Mouse (Mus musculus): ENCODE data around the gene Zfr.
A peak's percentile ranks its signal among the peaks of the same experiment; 100 is the strongest.

Gene Zfr

DNA sequence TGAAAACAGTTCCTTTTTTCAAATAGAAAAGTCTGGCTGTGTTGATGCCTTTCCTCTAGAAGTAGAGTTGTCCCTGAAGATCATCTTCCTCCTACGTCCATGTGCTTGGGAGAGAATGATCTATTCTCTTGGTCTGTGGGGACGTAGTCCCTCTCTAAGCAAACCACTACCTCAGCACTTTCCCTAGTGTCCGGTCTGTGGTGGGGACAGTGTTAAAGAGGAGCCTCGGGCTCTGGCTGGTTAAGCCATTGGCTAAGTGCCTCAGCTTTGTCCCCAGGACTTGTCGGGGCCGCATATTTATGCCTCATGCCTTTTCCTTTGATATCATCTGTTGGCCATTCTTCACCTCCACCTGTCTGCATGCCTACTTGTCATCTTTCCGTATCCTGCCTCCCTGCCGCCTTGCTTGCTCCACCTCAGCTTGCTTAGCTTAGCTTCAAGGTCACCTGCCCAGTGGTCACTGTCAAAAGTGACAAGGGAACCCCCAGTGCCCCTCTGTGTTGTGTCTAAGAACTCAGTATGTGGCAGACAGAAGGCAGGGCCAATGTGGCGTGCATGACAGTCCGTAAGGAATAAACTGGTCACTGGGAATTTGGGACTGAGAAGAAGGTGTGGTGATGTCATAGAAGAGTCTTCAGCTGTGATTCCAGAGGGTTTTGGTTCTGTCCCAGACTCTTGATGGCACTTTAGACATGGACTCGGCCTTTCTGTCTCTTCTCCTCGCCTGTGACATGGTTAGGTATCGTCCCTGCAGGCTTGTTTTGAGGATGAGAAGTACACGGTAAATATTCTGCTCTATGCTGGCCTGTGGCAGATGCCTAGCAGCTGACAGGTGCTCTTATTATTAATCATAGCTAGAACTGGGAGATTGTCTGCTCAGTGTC lies 97.1 kb downstream of the Zfr start:
- DNase-seq (ENCODE audit: low read depth, low spot score), result no peak

DNA sequence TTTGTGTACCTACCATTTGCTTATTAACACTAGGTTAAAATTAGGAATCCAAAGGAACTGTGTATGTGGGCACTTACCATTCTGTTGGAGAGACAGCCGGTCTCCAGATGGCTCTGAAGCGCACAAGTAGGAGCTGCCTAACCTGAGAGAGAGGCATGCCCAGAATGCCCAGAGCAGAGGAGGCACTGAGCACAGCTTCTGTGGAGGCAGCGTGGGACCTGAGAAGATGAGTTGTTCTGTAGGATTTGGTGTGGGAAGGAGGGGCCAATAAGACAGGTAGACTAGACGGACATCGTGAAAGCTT lies 97.7 kb downstream of the Zfr start:
- no peak for DNase-seq (ENCODE audit: low read depth, low spot score)

DNA sequence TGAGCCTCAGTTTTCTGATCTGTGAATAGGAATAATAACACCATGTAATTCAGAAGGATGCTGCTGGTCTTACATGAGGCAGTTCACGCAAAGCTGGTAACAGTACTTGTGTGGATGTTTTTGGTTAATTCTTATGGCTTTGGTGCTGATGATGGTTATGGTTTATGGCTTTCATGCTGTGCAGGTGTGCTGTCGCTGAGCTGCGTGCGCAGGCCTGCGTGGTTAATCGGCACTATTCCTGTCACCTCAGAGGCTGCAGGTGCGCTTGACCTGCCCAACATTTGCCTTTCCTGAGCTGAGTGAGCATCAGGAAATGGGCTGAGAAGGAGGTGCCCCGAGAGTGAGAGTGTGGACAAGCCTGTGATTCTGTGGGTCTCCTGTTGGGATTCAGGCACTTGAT lies 98.5 kb downstream of the Zfr start:
- DNase-seq (ENCODE audit: low read depth, low spot score), result no peak

DNA sequence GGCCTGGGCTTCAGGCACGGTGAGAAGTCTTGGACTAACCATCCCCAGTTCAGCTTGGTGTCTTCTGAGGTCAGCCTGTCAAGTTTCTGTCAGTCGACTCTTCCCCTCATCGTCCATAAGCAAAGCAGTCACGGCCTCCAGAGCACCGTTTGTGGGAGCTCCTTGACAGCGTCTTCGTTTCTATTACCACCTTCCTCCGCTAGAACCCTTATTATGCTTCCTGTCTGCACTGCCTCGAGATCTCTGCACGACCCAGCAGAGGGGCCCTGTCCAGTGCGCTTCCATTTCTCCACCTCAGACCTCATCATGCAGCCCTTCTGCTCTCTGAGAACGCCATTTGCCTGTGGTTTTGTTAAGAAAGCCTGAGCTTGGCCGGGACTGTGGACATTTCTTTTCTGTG lies 99.2 kb downstream of the Zfr start:
- DNase-seq (ENCODE audit: low read depth, low spot score), result no peak

DNA sequence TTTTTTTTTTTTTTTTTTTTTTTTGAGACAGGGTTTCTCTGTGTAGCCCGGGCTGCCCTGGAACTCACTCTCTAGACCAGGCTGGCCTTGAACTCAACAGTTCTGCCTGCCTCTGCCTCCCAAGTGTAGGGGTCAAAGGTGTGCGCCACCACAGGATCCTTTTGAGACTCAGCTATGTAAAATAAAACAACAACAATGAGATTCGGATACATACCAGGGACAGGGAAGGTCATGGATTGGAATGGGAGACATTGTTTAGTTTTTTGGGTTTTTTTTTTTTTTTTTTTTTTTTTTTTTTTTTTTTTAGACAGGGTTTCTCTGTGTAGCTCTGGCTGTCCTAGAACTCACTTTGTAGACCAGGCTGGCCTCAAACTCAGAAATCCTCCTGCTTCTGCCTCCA lies 99.7 kb downstream of the Zfr start:
- peak; percentile 79 for DNase-seq (ENCODE audit: low read depth, low spot score)

DNA sequence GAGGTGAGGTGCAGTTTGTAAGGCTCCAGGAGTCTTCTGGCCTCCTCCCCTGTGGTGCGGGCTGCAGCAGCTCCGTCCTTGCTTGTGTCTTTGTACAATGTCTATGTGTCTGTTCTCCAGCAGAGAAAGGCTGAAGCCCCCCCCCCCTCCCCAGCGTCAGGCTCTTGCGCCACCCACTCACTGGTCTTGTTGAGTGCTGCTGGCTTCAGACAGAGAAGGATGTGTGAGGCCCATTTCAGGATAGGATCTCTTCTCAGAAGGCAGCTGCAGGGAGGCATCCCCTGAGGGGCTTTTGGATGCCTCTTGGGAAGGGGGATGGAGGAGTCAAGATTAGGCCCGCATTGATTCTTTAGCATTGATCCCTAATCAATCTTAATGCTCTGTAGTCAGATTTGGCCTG lies 100.2 kb downstream of the Zfr start:
- peak; percentile 75 for DNase-seq (ENCODE audit: low read depth, low spot score)

DNA sequence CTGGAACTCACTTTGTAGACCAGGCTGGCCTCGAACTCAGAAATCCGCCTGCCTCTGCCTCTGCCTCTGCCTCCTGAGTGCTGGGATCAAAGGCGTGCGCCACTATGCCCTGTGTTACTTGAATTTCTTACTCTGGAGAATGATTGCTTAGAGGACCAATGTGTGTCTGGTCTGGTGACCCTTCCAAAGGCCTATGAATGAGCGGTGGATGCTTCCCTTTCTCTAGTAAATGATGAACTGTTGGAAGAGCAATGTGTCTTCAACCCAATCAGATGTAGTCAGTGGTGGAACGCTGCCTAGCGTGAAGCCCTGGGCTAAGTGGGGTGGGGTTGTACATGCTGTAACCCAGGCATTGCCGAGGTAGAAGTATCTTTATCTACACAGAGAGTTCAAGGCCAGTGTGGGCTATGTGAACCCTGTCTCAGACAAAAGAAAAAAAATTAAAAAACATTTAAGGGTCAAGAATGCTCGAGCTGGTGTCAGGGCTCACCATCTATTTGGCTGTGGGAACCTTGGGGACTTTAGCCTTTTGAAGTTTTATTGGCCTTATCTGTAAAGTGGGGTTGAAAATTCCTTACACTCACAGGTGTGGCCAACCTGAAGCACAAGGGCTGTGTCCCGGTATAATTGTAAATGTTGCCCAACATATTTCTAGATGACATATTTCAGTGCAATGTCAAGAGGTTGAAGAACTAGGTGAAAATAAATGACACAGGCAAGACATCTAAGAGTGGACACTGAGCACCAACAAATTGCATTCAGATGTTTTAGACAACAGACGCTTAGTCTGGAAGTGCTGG lies 101.2 kb downstream of the Zfr start:
- no peak for DNase-seq (ENCODE audit: low read depth, low spot score)

DNA sequence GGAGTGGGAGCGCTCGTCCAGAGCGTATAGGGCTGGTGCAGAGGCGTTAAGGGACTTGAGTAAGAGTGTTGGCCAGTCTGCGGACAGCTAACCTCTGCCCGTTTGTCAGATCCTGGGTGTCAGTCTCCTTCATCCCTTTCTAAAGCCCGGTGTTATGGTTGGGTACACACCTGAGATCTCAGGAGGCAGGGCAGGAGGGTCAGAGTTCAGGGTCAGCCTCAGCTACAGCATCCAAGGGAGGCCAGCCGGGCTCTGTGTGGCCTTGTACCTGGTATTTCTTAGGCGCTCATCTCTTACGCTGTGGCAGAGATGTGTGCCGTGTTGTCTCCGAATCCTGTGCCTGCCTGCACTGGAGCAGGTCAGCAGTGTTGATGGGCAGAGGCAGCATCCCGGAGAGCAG lies 103.5 kb downstream of the Zfr start:
- no peak for DNase-seq (ENCODE audit: low read depth, low spot score)

DNA sequence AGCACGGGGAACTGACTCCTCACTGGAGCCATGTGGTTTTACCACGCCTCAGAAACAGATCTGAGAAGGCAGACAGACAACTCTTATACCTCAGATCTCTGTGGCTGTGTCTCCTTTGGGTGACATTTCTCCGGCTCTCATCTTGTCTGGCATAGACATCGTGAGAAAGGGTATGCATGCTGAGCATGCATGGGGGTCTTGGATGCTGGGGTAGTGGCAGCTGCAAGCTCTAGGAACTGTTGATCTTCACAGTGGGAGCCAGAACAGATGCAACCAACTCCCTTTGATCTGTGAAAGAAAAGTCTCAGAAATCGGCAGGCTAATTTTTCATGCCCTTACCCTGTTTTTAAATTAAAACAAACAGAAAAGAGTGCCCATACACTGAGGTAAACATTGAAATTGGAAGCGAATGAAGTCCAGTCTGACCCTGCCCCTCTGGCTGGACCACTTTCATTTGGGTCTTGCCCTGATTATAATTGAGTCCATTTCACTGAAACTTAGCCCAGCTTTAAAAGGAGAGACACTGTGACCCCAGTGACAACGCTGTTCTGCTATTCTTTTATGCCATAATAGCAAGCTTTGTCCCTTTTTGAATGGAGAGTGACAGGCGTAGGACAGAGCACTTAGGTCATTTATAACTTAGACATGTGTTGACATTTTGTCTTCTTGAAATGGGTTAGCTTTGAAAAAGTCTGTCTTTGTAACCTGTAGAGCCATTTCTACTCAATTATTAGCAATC lies 105.1 kb downstream of the Zfr start:
- no peak for DNase-seq (ENCODE audit: low read depth, low spot score)

DNA sequence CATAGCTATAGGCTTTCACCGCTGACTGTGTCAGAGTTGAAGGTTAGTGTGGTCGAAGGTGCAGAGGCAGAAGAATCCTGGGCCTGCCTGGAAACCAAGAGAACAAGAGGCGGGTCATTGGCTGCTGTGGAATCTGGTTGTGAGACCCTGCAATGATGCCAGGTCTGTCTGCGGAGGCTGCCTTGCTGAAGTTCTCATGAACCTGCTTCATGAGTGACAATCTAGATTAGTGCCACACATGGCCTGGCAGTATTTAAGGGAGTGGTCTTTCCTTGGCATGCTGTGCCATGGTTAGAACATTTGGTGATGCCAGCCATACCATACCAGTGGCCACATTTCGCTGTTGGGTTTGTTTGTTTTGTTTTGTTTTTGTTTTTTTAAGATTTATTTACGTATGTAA lies 105.8 kb downstream of the Zfr start:
- no peak for DNase-seq (ENCODE audit: low read depth, low spot score)

DNA sequence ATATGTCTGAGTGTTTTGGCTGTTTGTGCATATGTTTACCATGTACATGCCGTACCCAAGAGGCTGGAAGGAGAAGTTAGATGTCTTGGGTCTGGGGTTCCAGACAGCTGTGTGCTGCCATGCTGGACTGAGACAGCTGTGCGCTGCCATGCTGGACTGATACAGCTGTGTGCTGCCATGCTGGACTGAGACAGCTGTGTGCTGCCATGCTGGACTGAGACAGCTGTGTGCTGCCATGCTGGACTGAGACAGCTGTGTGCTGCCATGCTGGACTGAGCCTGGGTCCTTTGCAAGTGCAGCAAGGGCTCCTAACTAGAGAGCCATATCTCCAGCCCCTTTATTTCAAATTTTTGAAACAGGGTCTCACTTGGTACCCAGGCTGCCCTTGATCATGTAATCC lies 106.6 kb downstream of the Zfr start:
- no peak for DNase-seq (ENCODE audit: low read depth, low spot score)

DNA sequence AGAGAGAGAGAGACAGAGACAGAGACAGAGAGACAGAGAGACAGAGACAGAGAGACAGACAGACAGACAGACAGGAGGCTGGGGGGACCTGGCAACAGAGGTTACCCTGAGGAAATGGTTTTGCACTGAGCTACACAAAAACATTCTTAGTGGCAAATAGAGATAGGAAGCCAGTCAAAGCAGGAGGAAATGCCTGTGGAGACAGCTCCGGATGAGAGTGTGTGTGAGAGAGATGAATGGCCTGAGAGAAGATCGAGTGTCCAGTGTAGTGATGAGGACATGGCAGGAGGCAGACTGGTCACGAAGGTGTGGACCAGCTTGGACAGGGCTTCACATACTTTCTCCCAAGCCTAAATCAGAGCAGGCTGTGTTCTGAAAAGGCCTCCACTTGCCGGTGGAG lies 107.4 kb downstream of the Zfr start:
- DNase-seq (ENCODE audit: low read depth, low spot score), result no peak

DNA sequence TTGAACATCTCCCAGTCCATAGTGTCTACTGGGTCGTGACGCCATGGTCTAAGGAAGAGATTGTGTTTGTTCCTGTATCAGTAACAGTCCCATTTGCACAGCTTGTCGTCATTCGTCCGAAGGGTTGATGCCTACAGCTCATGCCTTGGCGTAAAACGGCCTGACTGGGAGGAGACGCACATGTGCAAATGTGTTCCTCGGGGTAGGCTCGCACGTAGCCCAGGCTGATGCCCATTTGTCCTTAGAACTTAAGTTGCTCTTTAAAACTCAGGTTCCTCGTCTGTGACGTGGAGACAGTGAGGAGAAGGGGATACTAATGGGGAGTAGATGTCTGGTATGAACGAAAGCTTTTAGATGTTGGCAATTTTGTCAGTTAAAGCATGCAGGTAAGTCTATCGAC lies 109.3 kb downstream of the Zfr start:
- no peak for DNase-seq (ENCODE audit: low read depth, low spot score)

DNA sequence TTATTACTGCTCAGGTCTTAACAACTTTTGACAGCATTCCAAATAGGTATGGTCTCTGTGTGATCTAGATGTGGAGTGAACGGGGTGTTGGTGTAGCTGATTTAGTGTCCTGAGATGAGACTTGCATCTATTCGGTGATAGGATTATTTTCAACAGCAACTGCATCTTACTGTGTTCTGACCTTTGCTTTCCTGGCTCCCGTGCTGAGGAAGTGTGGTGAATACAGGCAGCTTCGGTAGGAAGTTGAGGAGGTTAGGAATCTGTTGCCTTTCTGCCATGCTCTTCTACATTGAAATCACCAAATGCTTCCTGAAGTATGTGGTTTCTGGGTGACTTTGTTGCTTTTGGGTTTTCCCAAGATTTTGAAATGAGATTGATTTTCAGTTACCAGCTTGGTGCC lies 109.7 kb downstream of the Zfr start:
- DNase-seq (ENCODE audit: low read depth, low spot score), result no peak

DNA sequence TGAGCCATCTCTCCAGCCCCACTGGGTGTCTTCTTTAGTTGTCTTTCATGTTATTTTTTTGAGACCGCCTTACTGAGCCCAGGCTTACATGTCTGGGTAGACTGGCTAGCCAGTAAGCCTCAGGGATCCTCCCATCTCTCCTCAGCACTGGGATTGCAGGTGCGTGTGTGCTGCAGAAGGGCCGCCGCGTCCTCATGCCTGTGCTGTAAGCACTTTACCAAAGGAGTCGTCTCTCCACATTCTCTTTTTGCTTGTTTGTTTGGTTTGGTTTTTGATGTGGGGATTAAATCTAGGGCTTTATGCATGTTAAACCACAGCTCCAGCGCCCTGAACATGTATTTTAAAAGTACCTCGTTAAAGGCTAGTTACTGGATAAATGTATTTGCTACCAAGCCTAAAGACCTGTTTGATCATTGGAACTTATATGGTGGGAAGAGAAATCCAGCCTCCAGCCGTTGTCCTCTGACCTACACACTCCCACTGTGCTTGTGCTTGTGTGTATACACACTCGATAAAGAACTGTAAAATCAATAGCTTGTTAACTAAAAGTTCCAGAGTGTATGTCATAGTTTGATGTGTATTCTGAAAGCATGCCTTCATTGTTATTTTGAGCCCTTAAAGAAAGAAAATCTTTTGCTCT lies 112.1 kb downstream of the Zfr start:
- DNase-seq (ENCODE audit: low read depth, low spot score), result no peak

DNA sequence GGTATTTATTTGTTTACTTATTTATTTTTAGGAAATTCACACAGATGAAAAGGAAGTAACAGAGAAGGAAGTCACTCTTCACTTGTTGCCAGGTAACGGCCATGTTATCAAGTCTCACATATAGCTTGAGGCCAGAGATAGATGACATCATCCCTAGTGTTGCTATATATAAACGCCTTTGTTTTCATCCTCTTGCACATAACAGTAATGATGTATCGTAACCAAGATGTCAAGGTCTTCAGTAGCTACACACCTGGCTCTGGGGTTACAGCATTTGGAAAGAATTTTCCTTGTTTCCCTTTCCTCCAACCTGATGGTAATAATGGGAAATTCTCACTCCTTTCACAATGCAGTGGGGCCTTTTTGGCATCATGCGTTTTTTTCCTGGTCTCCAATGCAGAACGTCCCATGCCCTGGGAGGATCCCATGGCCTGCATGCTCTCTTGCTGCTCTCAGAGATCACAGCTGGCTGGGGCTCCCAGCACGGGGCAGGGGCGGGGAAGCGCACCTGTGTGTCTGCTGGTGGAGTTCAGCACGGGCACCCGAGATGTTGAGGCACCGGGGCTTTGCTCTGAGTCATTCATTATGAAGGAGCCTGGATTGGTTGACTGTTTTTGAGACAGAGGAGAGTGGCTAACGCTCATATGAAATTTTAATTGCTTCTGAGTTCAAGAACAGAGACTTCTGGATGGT lies 112.8 kb downstream of the Zfr start:
- DNase-seq (ENCODE audit: low read depth, low spot score), result peak; percentile 53

DNA sequence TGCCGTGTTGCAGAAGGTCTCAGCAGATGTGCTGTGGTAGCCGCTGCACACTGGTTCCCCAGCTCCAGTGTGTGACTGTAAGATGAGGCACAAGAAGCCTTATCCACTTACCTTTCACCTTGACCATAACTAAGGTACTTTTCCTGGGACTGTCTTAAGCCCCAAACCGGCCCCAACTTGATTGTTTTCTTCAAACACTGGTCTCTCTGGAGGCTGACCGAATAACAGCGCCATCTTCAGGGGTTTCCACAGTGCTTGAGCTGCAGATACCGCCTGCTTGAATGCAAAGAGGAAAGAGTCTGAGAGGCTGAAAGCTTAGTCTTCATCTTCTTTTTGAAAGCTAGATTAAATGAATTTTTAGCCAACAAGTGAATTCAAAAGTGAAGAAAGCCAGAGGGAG lies 113.8 kb downstream of the Zfr start:
- DNase-seq (ENCODE audit: low read depth, low spot score), result peak; percentile 63

DNA sequence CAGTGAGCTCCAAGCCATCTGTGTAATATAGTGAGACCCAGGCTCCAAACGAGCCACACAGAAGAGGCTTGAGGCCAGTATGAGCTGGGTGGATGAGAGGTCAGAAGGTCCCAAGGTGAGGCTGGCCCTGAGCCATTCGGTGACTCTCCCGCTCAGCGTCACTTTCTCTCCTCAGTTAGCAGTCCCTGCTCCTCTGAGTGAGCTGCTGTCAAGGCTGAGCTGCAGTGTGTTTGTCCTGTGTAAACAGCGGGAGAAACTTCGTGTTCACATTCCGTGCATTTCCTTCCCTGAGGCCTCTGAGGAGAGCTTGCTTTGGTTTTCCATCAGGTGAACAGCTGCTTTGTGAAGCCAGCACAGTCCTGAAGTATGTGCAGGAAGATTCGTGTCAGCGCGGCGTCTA lies 114.8 kb downstream of the Zfr start:
- peak; percentile 71 for DNase-seq (ENCODE audit: low read depth, low spot score)

DNA sequence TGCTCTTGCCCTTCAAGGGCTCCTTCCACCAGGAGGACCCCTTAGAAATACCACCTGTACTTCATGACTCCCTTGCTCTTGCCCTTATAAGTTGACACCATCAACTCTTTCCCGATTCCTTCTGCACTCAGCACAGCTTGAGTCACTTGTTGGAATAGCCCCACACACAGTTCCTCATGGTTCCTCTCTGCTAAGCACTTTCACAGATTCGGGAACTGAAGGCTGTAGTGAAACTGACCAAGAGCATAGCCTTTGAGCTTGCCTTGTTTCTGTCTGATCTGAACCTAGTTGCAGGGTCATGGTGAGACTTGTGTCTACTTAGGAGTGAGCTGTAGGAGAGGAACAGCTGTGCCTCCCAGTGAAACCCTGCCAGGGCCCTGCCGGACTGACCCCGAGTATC lies 115.4 kb downstream of the Zfr start:
- no peak for DNase-seq (ENCODE audit: low read depth, low spot score)
